Mouse (Mus musculus): ENCODE results near the gene Rras.

Rras gene

GRCm38 (mm10) chr7:45017242-45018061, at the start of gene Rras:
Gene Rras (plus strand): TSS chr7:45017961.
- peak; percentile 84 to 87 for DNase-seq (ENCODE audit: low read depth in 2 of 2, low spot score in 2 of 2)

GRCm38 (mm10) chr7:44970231-44970691, 47.5 kb upstream of the Rras start:
- DNase-seq (ENCODE audit: low read depth in 2 of 2, low spot score in 2 of 2), result peak; percentile 52 to 70

GRCm38 (mm10) chr7:44971142-44971541, 46.6 kb upstream of the Rras start:
- DNase-seq (ENCODE audit: low read depth in 2 of 2, low spot score in 2 of 2), result no peak

GRCm38 (mm10) chr7:44973415-44974130, 44.2 kb upstream of the Rras start:
- DNase-seq (ENCODE audit: low read depth in 2 of 2, low spot score in 2 of 2), result no peak

- no peak for DNase-seq (ENCODE audit: low read depth in 2 of 2, low spot score in 2 of 2)
Measured at GRCm38 (mm10) chr7:44974383-44975116, 43.2 kb upstream of the Rras start, which contains the start of gene Cpt1c. Gene Cpt1c (minus strand): TSS chr7:44974851.

- DNase-seq (ENCODE audit: low read depth in 2 of 2, low spot score in 2 of 2), result no peak
Measured at GRCm38 (mm10) chr7:44975117-44975419, 42.7 kb upstream of the Rras start.

- no peak for DNase-seq (ENCODE audit: low read depth in 2 of 2, low spot score in 2 of 2)
Measured at GRCm38 (mm10) chr7:44978300-44978699, 39.5 kb upstream of the Rras start.

GRCm38 (mm10) chr7:44981539-44981938, 36.2 kb upstream of the Rras start:
- no peak for DNase-seq (ENCODE audit: low read depth in 2 of 2, low spot score in 2 of 2)

GRCm38 (mm10) chr7:44983085-44983484, 34.7 kb upstream of the Rras start:
- peak; percentile 85 to 89 for DNase-seq (ENCODE audit: low read depth in 2 of 2, low spot score in 2 of 2)

GRCm38 (mm10) chr7:44983944-44984832, 33.6 kb upstream of the Rras start:
- DNase-seq (ENCODE audit: low read depth in 2 of 2, low spot score in 2 of 2), result no peak

GRCm38 (mm10) chr7:44984833-44985164, 33.0 kb upstream of the Rras start:
- no peak for DNase-seq (ENCODE audit: low read depth in 2 of 2, low spot score in 2 of 2)

- DNase-seq (ENCODE audit: low read depth in 2 of 2, low spot score in 2 of 2), result peak; percentile 45 to 48
Measured at GRCm38 (mm10) chr7:44985595-44986191, 32.1 kb upstream of the Rras start.

- DNase-seq (ENCODE audit: low read depth in 2 of 2, low spot score in 2 of 2), result peak; percentile 98
Measured at GRCm38 (mm10) chr7:44986192-44986878, 31.4 kb upstream of the Rras start, which contains the start of gene Prmt1. Gene Prmt1 (minus strand): TSS chr7:44986568.

- DNase-seq (ENCODE audit: low read depth in 2 of 2, low spot score in 2 of 2), result no peak
Measured at GRCm38 (mm10) chr7:44986879-44987718, 30.7 kb upstream of the Rras start.

GRCm38 (mm10) chr7:44996672-44997071, 21.1 kb upstream of the Rras start:
- no peak for DNase-seq (ENCODE audit: low read depth in 2 of 2, low spot score in 2 of 2)

GRCm38 (mm10) chr7:44997231-44997939, 20.4 kb upstream of the Rras start, which contains the start of gene Irf3:
Gene Irf3 (plus strand): TSS chr7:44997648.
- peak; percentile 95 to 99 for DNase-seq (ENCODE audit: low read depth in 2 of 2, low spot score in 2 of 2)

- DNase-seq (ENCODE audit: low read depth in 2 of 2, low spot score in 2 of 2), result no peak
Measured at GRCm38 (mm10) chr7:44997940-44998428, 19.8 kb upstream of the Rras start.

- DNase-seq (ENCODE audit: low read depth in 2 of 2, low spot score in 2 of 2), result no peak
Measured at GRCm38 (mm10) chr7:44998501-44998955, 19.2 kb upstream of the Rras start, which contains the start of gene Bcl2l12. Gene Bcl2l12 (minus strand): TSS chr7:44998712.

Data from CD8-positive naive resting alpha-beta T cell, adult 2 months (primary cell).